Mouse (Mus musculus) heart, postnatal 14 days (tissue): ENCODE data around the gene Kcnmb3. TPM values are rescaled to one million over a fixed set of nuclear protein-coding genes. Genes with fewer than 3 reads are reported as not detected.
"Not testable (repeated sequence)": the region's sequence is repeated elsewhere in the genome, so short reads cannot be mapped to it uniquely, and the experiment has no call there.

ENCODE experiments used
- DNase-seq, 2 experiments: peaks; one replicate each; pipeline ENCODE4 v3.0.0; 2021 to 2022
- intact Hi-C: fragments of 180-260 bp; cut with DNase I; formaldehyde crosslinking; loops from one replicate; pipeline ENCODE4 v1.15.1; 2025
- total RNA-seq, 2 experiments: library from RNA; stranded (reverse); gene quantifications; 2 replicates each; pipeline ENCODE4 v1.2.3; 2021

Kcnmb3 gene
- total RNA-seq, 2 experiments from 2014 or later: 0.17 TPM; not detected in 1

DNA sequence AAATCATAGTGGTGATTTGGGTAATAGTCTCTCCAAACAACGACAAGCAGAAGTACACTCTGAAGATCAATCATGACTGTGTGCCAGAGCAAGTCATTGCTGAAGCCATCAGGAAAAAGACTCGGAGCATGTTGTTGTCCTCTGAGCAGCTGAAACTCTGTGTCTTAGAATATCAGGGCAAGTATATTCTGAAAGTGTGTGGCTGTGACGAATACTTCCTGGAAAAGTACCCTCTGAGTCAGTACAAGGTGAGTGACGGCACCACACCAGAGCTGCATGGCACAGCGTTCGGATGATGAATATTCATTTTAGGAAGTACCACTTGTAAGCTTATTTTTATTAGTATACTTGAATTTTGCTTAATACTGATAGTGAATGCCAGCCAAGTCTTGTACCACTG, 54.2 kb downstream of the Kcnmb3 start:
- intact Hi-C loops: no loop called here
- no peak for DNase-seq

DNA sequence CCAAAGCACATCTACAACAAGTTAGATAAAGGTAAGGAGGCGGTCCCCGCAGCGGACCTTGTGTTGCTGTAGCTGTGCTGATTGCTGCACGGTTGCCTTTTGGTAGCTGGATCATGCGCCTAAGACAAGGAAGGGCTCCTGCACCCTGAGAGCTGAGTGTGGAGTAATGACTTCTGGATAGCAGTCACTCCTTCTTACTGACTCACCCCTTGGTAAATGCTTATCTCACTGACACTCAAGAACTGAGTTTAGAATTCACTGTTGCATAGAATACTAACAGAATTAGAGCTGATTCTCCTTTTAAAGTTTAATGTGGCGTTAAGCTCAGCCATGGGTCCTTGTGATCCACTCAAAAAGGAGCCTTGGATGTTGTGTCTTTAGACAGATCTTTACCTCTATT, 54.7 kb downstream of the Kcnmb3 start:
- no peak for DNase-seq
- intact Hi-C loops: no loop called here

DNA sequence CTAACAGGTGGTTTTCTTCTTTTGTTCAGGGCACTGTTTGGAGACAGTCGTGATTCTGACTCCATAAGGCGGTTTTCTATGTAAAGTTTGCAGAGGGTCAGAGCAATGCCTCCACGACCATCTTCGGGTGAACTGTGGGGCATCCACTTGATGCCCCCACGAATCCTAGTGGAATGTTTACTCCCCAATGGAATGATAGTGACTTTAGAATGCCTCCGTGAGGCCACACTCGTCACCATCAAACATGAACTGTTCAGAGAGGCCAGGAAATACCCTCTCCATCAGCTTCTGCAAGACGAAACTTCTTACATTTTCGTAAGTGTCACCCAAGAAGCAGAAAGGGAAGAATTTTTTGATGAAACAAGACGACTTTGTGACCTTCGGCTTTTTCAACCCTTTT, 55.9 kb downstream of the Kcnmb3 start:
- intact Hi-C loops: no loop called here
- no peak for DNase-seq

DNA sequence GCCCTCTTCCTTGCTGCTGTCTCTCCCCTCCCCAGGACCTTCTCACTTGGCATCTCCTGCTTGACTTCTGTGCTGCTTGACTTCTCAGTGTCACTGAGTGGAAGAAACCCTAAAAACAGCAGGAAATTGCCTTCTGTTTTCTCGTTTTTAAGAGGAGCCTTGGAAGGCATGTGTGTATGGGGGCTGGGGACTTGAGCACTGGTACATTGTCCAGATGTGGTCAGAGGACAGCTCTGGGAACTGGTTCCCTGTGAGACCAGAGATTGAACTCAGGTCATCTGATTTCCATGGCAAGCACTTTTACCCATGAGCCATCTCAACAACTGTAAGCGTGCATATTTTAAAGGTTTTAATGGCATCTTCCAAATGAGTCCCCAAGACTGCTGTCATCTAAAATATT, 58.0 kb downstream of the Kcnmb3 start:
- intact Hi-C loops: loop anchor here (5.0 kb wide), 1 partner anchor 37 kb away; the partner anchor contains the start of gene Pik3ca
- no peak for DNase-seq

DNA sequence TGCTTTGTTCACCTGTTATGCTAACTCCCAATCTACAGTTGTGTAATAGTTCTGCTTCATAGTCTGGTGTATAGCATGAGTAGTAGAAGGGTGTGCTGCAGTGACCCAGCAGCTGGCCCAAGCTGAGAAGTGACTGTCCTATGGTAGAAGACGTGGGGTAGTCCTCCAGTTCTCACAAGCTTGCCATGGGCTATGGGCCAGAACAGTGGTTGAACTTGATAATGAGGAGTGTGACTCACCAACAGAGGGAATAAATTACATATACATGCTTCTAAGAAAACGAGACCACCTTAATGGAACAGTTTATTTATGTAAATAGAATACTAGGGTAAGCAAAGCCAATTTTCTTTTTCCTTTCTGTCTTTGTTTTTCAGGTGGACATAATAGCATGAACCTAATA, 61.6 kb downstream of the Kcnmb3 start:
- peak; percentile 25 to 36 for DNase-seq
- intact Hi-C loops: loop anchor here (5.0 kb wide), 1 partner anchor 33 kb away; the partner anchor contains the start of gene Pik3ca

DNA sequence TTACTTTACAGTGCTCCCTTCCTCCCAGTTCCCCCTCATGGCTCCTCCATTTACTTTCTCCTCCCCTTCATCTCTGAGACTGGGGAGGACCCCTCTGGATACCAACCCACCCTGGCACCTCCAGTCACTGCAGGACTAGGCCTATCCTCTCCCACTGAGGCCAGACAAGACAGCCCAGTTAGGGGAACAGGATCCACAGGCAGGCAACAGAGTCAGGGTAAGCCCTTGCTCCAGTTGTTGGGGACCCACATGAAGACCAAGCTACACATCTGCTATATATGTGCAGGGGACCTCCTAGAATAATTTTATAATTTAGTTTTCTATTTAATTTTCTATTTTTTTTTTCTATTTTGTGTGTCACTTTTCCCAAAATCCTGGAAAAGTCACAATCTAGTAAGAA, 62.7 kb downstream of the Kcnmb3 start:
- DNase-seq, intact Hi-C loops: not testable (repeated sequence)

DNA sequence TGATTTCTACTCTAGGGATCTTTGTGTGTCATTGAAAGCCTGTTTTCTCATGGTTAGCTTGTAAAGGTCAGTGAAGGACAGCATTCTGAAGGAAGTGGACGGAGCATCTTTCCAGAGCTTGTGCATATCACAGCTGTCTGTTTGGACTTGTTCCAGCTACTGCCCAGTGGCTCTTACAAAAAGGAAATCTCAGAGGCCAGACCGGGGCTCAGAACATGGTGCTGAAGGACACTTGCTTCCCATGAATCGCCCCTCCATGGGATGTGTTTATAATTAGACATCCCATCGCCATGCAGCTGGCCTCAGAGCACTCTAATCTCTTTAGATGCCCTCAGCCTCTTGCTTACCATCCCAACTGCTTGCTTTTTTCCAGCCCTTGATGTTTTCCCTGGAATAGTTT, 63.1 kb downstream of the Kcnmb3 start:
- DNase-seq: peak; percentile 39 to 70
- intact Hi-C loops: no loop called here

DNA sequence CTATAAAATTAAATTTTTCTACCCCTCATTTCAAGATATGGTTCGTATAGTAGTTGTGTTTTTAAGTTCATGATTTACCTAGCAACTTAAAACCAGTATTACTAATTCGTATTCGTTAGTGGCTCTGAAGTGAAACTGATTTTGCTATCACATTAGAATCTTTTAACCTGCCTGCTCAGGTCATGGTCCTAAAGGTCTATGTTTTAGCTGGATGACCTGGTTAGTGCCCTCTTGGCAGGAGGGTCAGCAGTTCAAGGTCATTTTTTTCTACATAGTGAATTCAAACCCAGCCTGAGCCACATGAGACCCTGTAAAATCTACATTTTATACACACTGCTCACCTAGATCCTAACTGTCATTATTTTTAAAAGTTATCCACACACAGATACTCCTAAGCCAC, 63.7 kb downstream of the Kcnmb3 start:
- DNase-seq: no peak
- intact Hi-C loops: no loop called here

DNA sequence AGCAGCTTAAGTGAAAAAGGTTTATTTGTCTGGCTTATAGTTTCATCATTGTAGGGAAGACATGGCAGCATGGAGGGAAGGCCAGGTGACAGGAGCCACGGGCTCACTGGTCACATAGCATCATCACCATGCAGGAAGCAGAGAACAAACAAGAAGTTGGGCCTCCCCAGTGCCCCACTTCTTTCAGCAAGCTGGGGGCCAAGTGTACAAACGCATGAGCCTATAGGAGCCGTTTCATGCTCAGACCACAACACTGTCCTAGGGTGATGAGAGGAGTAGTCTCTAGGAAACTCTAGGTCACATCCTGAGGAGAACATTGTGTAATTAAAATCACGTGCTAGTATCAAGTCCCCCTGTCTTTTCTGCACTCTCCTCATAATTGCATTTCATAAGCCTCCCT, 64.3 kb downstream of the Kcnmb3 start:
- DNase-seq: no peak
- intact Hi-C loops: no loop called here

Other genes starting within 250 kb of the Kcnmb3 start
- gene Zmat3, start 126.2 kb downstream of the Kcnmb3 start, total RNA-seq: 1 to 10 TPM; 8.4 to 9.7 TPM
- 10 to 100 TPM; 45.4 to 46.2 TPM for gene Pik3ca, start 94.6 kb downstream of the Kcnmb3 start, total RNA-seq
- 10 to 100 TPM; 21.1 to 23.5 TPM for gene Zfp639, start 18.0 kb upstream of the Kcnmb3 start, total RNA-seq
- gene Mfn1, start 37.2 kb upstream of the Kcnmb3 start, total RNA-seq: 100 to 1,000 TPM; 361 to 370 TPM
- gene Gnb4, start 124.4 kb upstream of the Kcnmb3 start, total RNA-seq: 10 to 100 TPM; 26.2 to 26.4 TPM
- gene Actl6a, start 214.1 kb upstream of the Kcnmb3 start, total RNA-seq: 10 to 100 TPM; 21.2 to 24.9 TPM
- 100 to 1,000 TPM; 768 to 787 TPM for gene Ndufb5, start 244.8 kb upstream of the Kcnmb3 start, total RNA-seq
- gene Mrpl47, start 245.4 kb upstream of the Kcnmb3 start, total RNA-seq: 10 to 100 TPM; 33.3 to 41.9 TPM